Mouse (Mus musculus): ENCODE measurements around the gene Sgca. TPM values are rescaled to one million over a fixed set of nuclear protein-coding genes. Genes with fewer than 3 reads are reported as not detected.
"Not testable (repeated sequence)": the region's sequence is repeated elsewhere in the genome, so short reads cannot be mapped to it uniquely, and the experiment has no call there.

Sgca gene
- total RNA-seq (2021): 100 to 1,000 TPM; 169 to 222 TPM
- long read RNA-seq, experiment 1, transcript Sgca-201 (10 exons, 1,465 nt): major isoform, 90 of 139 reads
- long read RNA-seq, experiment 1, partial matches to known transcripts: 16 of 139 reads
- long read RNA-seq, experiment 1, other reads (novel, unspliced or antisense): 29 of 139 reads
- long read RNA-seq, experiment 2, transcript Sgca-201 (10 exons, 1,465 nt): major isoform, 80 of 135 reads
- long read RNA-seq, experiment 2, transcript Sgca-202 (11 exons, 1,724 nt): minor isoform, 7 of 135 reads
- long read RNA-seq, experiment 2, partial matches to known transcripts: 12 of 135 reads
- long read RNA-seq, experiment 2, other reads (novel, unspliced or antisense): 35 of 135 reads

- no peak for DNase-seq (ENCODE audit: low spot score in 2 of 2)
Observed at GRCm38 (mm10) chr11:94976199-94976598, at the start of gene Sgca. TSS of gene Sgca (minus strand) at chr11:94976327.

GRCm38 (mm10) chr11:95025227-95026012 is 49.3 kb upstream of the Sgca start:
- DNase-seq (ENCODE audit: low spot score in 2 of 2): no peak

GRCm38 (mm10) chr11:95024439-95025184 is 48.5 kb upstream of the Sgca start:
- DNase-seq (ENCODE audit: low spot score in 2 of 2): no peak

GRCm38 (mm10) chr11:95023481-95023880 is 47.4 kb upstream of the Sgca start:
- no peak for DNase-seq (ENCODE audit: low spot score in 2 of 2)

GRCm38 (mm10) chr11:95022237-95022992 is 46.3 kb upstream of the Sgca start:
- DNase-seq (ENCODE audit: low spot score in 2 of 2): no peak

GRCm38 (mm10) chr11:95015484-95015883 is 39.4 kb upstream of the Sgca start:
- DNase-seq (ENCODE audit: low spot score in 2 of 2): no peak

GRCm38 (mm10) chr11:95012487-95012886 is 36.4 kb upstream of the Sgca start:
- no peak for DNase-seq (ENCODE audit: low spot score in 2 of 2)

GRCm38 (mm10) chr11:95012075-95012474 is 35.9 kb upstream of the Sgca start:
- no peak for DNase-seq (ENCODE audit: low spot score in 2 of 2)

- DNase-seq (ENCODE audit: low spot score in 2 of 2): no peak
Observed at GRCm38 (mm10) chr11:95011416-95011815, 35.3 kb upstream of the Sgca start.

- DNase-seq (ENCODE audit: low spot score in 2 of 2): not testable (repeated sequence)
Observed at GRCm38 (mm10) chr11:95010841-95011403, 34.8 kb upstream of the Sgca start.

- peak in 1 of 2 experiments; percentile 47 for DNase-seq (ENCODE audit: low spot score in 2 of 2)
Observed at GRCm38 (mm10) chr11:95010141-95010739, 34.1 kb upstream of the Sgca start.

- DNase-seq (ENCODE audit: low spot score in 2 of 2): peak; percentile 58 to 74
Observed at GRCm38 (mm10) chr11:95009629-95010014, 33.5 kb upstream of the Sgca start, which contains the start of gene Samd14. TSS of gene Samd14 (plus strand) at chr11:95009879.

- DNase-seq (ENCODE audit: low spot score in 2 of 2): peak in 1 of 2 experiments; percentile 50
Observed at GRCm38 (mm10) chr11:95008661-95009628, 32.8 kb upstream of the Sgca start.

- DNase-seq (ENCODE audit: low spot score in 2 of 2): no peak
Observed at GRCm38 (mm10) chr11:95007418-95007817, 31.3 kb upstream of the Sgca start.

- peak; percentile 72 to 86 for DNase-seq (ENCODE audit: low spot score in 2 of 2)
Observed at GRCm38 (mm10) chr11:95006525-95007219, 30.5 kb upstream of the Sgca start.

- DNase-seq (ENCODE audit: low spot score in 2 of 2): no peak
Observed at GRCm38 (mm10) chr11:95006038-95006437, 29.9 kb upstream of the Sgca start.

GRCm38 (mm10) chr11:95004937-95005198 is 28.7 kb upstream of the Sgca start:
- DNase-seq (ENCODE audit: low spot score in 2 of 2): no peak

GRCm38 (mm10) chr11:95004136-95004936 is 28.2 kb upstream of the Sgca start:
- DNase-seq (ENCODE audit: low spot score in 2 of 2): no peak
